Mouse (Mus musculus): ENCODE results near the gene Ostf1. TPM values are rescaled to one million over a fixed set of nuclear protein-coding genes. Genes with fewer than 3 reads are reported as not detected.
A peak's percentile ranks its signal among the peaks of the same experiment; 100 is the strongest.
"Not testable (repeated sequence)": the region's sequence is repeated elsewhere in the genome, so short reads cannot be mapped to it uniquely, and the experiment has no call there.

The Ostf1 gene
- polyA plus RNA-seq, 1 experiment from 2014 or later = 40.9 TPM

- 84% methylated on average over 5 of the region's 5 CpGs for WGBS
These were observed 34.7 kb downstream of the Ostf1 start for GRCm38 (mm10) chr19:18596876-18597275.

GRCm38 (mm10) chr19:18593722-18594121 lies 37.9 kb downstream of the Ostf1 start:
- no peak for DNase-seq (ENCODE audit: low spot score)
- Histone ChIP-seq H3K27ac (replicated peaks; ENCODE audit: low read depth, low read length) (no peak overlapping the region), H3K4me1 (ENCODE audit: control insufficient read depth, insufficient read depth, low read length) (no peaks in the 10 kb centered on the region), H3K9ac (replicated peaks; ENCODE audit: low read length) (no peak overlapping the region), H3K4me2 (ENCODE audit: low read depth, low read length) (no peak overlapping the region), H3K9me3 (replicated peaks; ENCODE audit: control insufficient read depth, low read length) (no peaks in the 10 kb centered on the region), H3K27me3 (ENCODE audit: control insufficient read depth, insufficient read depth, low read length) (no peaks in the 10 kb centered on the region), H3K36me3 (replicated peaks; ENCODE audit: control insufficient read depth, insufficient read depth, low read depth, low read length) (no peaks in the 10 kb centered on the region), H3K4me3 (ENCODE audit: low read depth, low read length) (no peak overlapping the region)
- no peak for ATAC-seq (replicated peaks; ENCODE audit: insufficient number of reproducible peaks, low FRiP score, low TSS enrichment, low read depth)
- 89% methylated on average over 10 of the region's 10 CpGs for WGBS

More at GRCm38 (mm10) chr19:18596876-18597275, 34.7 kb downstream of the Ostf1 start:
- Histone ChIP-seq H3K36me3 (replicated peaks; ENCODE audit: control insufficient read depth, insufficient read depth, low read depth, low read length) (no peaks in the 10 kb centered on the region), H3K27ac (replicated peaks; ENCODE audit: low read depth, low read length) (no peak overlapping the region), H3K9me3 (replicated peaks; ENCODE audit: control insufficient read depth, low read length) (no peaks in the 10 kb centered on the region), H3K4me1 (ENCODE audit: control insufficient read depth, insufficient read depth, low read length) (no peaks in the 10 kb centered on the region), H3K4me2 (ENCODE audit: low read depth, low read length) (no peak overlapping the region), H3K27me3 (ENCODE audit: control insufficient read depth, insufficient read depth, low read length) (no peaks in the 10 kb centered on the region), H3K4me3 (ENCODE audit: low read depth, low read length) (no peak overlapping the region), H3K9ac (replicated peaks; ENCODE audit: low read length) (no peak overlapping the region)
- ATAC-seq (replicated peaks; ENCODE audit: insufficient number of reproducible peaks, low FRiP score, low TSS enrichment, low read depth) = no peak
- DNase-seq (ENCODE audit: low spot score) = no peak

- Histone ChIP-seq H3K4me2 (ENCODE audit: low read depth, low read length) (no peak overlapping the region), H3K27me3 (ENCODE audit: control insufficient read depth, insufficient read depth, low read length) (no peaks in the 10 kb centered on the region), H3K36me3 (replicated peaks; ENCODE audit: control insufficient read depth, insufficient read depth, low read depth, low read length) (no peaks in the 10 kb centered on the region), H3K9ac (replicated peaks; ENCODE audit: low read length) (no peak overlapping the region), H3K9me3 (replicated peaks; ENCODE audit: control insufficient read depth, low read length) (no peaks in the 10 kb centered on the region), H3K27ac (replicated peaks; ENCODE audit: low read depth, low read length) (no peak overlapping the region), H3K4me3 (ENCODE audit: low read depth, low read length) (no peak overlapping the region), H3K4me1 (ENCODE audit: control insufficient read depth, insufficient read depth, low read length) (no peaks in the 10 kb centered on the region)
- no peak for DNase-seq (ENCODE audit: low spot score)
- ATAC-seq (replicated peaks; ENCODE audit: insufficient number of reproducible peaks, low FRiP score, low TSS enrichment, low read depth) = no peak
- 75% methylated on average over 6 of the region's 6 CpGs for WGBS
These were observed 38.7 kb downstream of the Ostf1 start for GRCm38 (mm10) chr19:18592919-18593318.

GRCm38 (mm10) chr19:18590942-18591354 lies 40.7 kb downstream of the Ostf1 start:
- DNase-seq (ENCODE audit: low spot score) (no peak), ATAC-seq (replicated peaks; ENCODE audit: insufficient number of reproducible peaks, low FRiP score, low TSS enrichment, low read depth) (no peak)
- Histone ChIP-seq H3K9ac (replicated peaks; ENCODE audit: low read length) (no peak overlapping the region), H3K4me3 (ENCODE audit: low read depth, low read length) (no peak overlapping the region), H3K9me3 (replicated peaks; ENCODE audit: control insufficient read depth, low read length) (no peaks in the 10 kb centered on the region), H3K4me1 (ENCODE audit: control insufficient read depth, insufficient read depth, low read length) (no peaks in the 10 kb centered on the region), H3K27me3 (ENCODE audit: control insufficient read depth, insufficient read depth, low read length) (no peaks in the 10 kb centered on the region), H3K27ac (replicated peaks; ENCODE audit: low read depth, low read length) (no peak overlapping the region), H3K36me3 (replicated peaks; ENCODE audit: control insufficient read depth, insufficient read depth, low read depth, low read length) (no peaks in the 10 kb centered on the region), H3K4me2 (ENCODE audit: low read depth, low read length) (no peak overlapping the region)
- 64% methylated on average over 5 of the region's 5 CpGs for WGBS

GRCm38 (mm10) chr19:18590234-18590633 lies 41.4 kb downstream of the Ostf1 start:
- WGBS = 61% methylated on average over 5 of the region's 5 CpGs
- Histone ChIP-seq H3K4me2 (ENCODE audit: low read depth, low read length) (no peak overlapping the region), H3K27ac (replicated peaks; ENCODE audit: low read depth, low read length) (no peak overlapping the region), H3K9ac (replicated peaks; ENCODE audit: low read length) (no peak overlapping the region), H3K27me3 (ENCODE audit: control insufficient read depth, insufficient read depth, low read length) (no peaks in the 10 kb centered on the region), H3K4me1 (ENCODE audit: control insufficient read depth, insufficient read depth, low read length) (no peaks in the 10 kb centered on the region), H3K4me3 (ENCODE audit: low read depth, low read length) (no peak overlapping the region), H3K9me3 (replicated peaks; ENCODE audit: control insufficient read depth, low read length) (no peaks in the 10 kb centered on the region), H3K36me3 (replicated peaks; ENCODE audit: control insufficient read depth, insufficient read depth, low read depth, low read length) (no peaks in the 10 kb centered on the region)
- peak; percentile 12 for DNase-seq (ENCODE audit: low spot score)
- ATAC-seq (replicated peaks; ENCODE audit: insufficient number of reproducible peaks, low FRiP score, low TSS enrichment, low read depth) = no peak

- Histone ChIP-seq H3K36me3 (replicated peaks; ENCODE audit: control insufficient read depth, insufficient read depth, low read depth, low read length) (no peaks in the 10 kb centered on the region), H3K9me3 (replicated peaks; ENCODE audit: control insufficient read depth, low read length) (no peaks in the 10 kb centered on the region), H3K4me2 (ENCODE audit: low read depth, low read length) (no peak overlapping the region), H3K27me3 (ENCODE audit: control insufficient read depth, insufficient read depth, low read length) (no peaks in the 10 kb centered on the region), H3K9ac (replicated peaks; ENCODE audit: low read length) (no peak overlapping the region), H3K4me1 (ENCODE audit: control insufficient read depth, insufficient read depth, low read length) (no peaks in the 10 kb centered on the region), H3K4me3 (ENCODE audit: low read depth, low read length) (no peak overlapping the region), H3K27ac (replicated peaks; ENCODE audit: low read depth, low read length) (no peak overlapping the region)
- ATAC-seq (replicated peaks; ENCODE audit: insufficient number of reproducible peaks, low FRiP score, low TSS enrichment, low read depth) (no peak), DNase-seq (ENCODE audit: low spot score) (no peak)
- 97% methylated on average over 8 of the region's 8 CpGs for WGBS
These were observed 42.3 kb downstream of the Ostf1 start for GRCm38 (mm10) chr19:18589276-18589675.

GRCm38 (mm10) chr19:18588801-18589200 lies 42.8 kb downstream of the Ostf1 start:
- H3K27ac ChIP-seq (replicated peaks; ENCODE audit: low read depth, low read length); H3K27me3 ChIP-seq (ENCODE audit: control insufficient read depth, insufficient read depth, low read length); H3K36me3 ChIP-seq (replicated peaks; ENCODE audit: control insufficient read depth, insufficient read depth, low read depth, low read length); H3K4me3 ChIP-seq (ENCODE audit: low read depth, low read length); H3K4me1 ChIP-seq (ENCODE audit: control insufficient read depth, insufficient read depth, low read length); H3K9me3 ChIP-seq (replicated peaks; ENCODE audit: control insufficient read depth, low read length); DNase-seq (ENCODE audit: low spot score); ATAC-seq (replicated peaks; ENCODE audit: insufficient number of reproducible peaks, low FRiP score, low TSS enrichment, low read depth); H3K4me2 ChIP-seq (ENCODE audit: low read depth, low read length); H3K9ac ChIP-seq (replicated peaks; ENCODE audit: low read length): not testable (repeated sequence)
- WGBS = 94% methylated on average over 10 of the region's 10 CpGs

- Histone ChIP-seq H3K4me1 (ENCODE audit: control insufficient read depth, insufficient read depth, low read length) (no peaks in the 10 kb centered on the region), H3K9me3 (replicated peaks; ENCODE audit: control insufficient read depth, low read length) (no peaks in the 10 kb centered on the region), H3K27me3 (ENCODE audit: control insufficient read depth, insufficient read depth, low read length) (no peaks in the 10 kb centered on the region), H3K9ac (replicated peaks; ENCODE audit: low read length) (no peak overlapping the region), H3K27ac (replicated peaks; ENCODE audit: low read depth, low read length) (no peak overlapping the region), H3K4me3 (ENCODE audit: low read depth, low read length) (no peak overlapping the region), H3K4me2 (ENCODE audit: low read depth, low read length) (no peak overlapping the region), H3K36me3 (replicated peaks; ENCODE audit: control insufficient read depth, insufficient read depth, low read depth, low read length) (no peaks in the 10 kb centered on the region)
- DNase-seq (ENCODE audit: low spot score) (no peak), ATAC-seq (replicated peaks; ENCODE audit: insufficient number of reproducible peaks, low FRiP score, low TSS enrichment, low read depth) (no peak)
- 85% methylated on average over 1 of the region's 1 CpGs for WGBS
These were observed 43.4 kb downstream of the Ostf1 start for GRCm38 (mm10) chr19:18588243-18588642.

All from embryonic facial prominence, embryonic 11.5 days (tissue).